8 mouse cellular contexts compared by ENCODE assay signal in genomic region chr13:52144066-52144465, GRCm38 (mm10).
A peak's percentile ranks its signal among the peaks of the same experiment; 100 is the strongest.
DNase-seq lines count a peak whose midpoint lies in the region; TF ChIP-seq lines count a peak whose summit lies in the region.
"Not testable (repeated sequence)": the region's sequence is repeated elsewhere in the genome, so short reads cannot be mapped to it uniquely, and the experiment has no call there.

No protein-coding gene starts in this region.

- peak; percentile 47 for DNase-seq in CD4-positive helper T cell, adult 2 months (ENCODE audit: low read depth, low spot score)
- DNase-seq in CD8-positive naive resting alpha-beta T cell, adult 2 months (ENCODE audit: low read depth in 2 of 2, low spot score in 2 of 2) = peak; percentile 14 to 43
- peak; percentile 55 for DNase-seq in T-cell, adult 2 months (ENCODE audit: low spot score)
- peak; percentile 19 for DNase-seq in kidney, adult 9 months
- DNase-seq in liver, adult 2 months (ENCODE audit: extremely low read depth, low read depth, low spot score) = peak; percentile 3
- peak; percentile 54 for DNase-seq in naive thymus-derived CD4-positive, alpha-beta T cell, adult 2 months (ENCODE audit: low read depth)
- peak; percentile 53 for DNase-seq in thymus, postnatal 0 days (ENCODE audit: low spot score)
- peak; percentile 18 for DNase-seq in thymus, postnatal 14 days

- whole genome bisulfite sequencing in liver, adult 2 months = 52% methylated on average over 1 of the region's 1 CpGs

- not testable (repeated sequence) for H3K4me3 ChIP-seq in liver, adult 2 months (ENCODE audit: insufficient read depth, low read depth, low read length)

- H3K27ac ChIP-seq in liver, adult 2 months (replicated peaks; ENCODE audit: insufficient read depth, low read depth, low read length) = not testable (repeated sequence)

- H3K9ac ChIP-seq in liver, adult 2 months (ENCODE audit: low read depth, low read length) = not testable (repeated sequence)

- H3K36me3 ChIP-seq in liver, adult 2 months (ENCODE audit: control insufficient read depth, insufficient read depth, low read length) = not testable (repeated sequence)

- not testable (repeated sequence) for H3K79me2 ChIP-seq in liver, adult 2 months (ENCODE audit: control insufficient read depth, insufficient read depth, low read length)

- TF ChIP-seq POLR2A in liver, adult 2 months (IDR thresholded peaks at IDR 0.05; ENCODE audit: extremely low read depth, insufficient read depth, low read length) = not testable (repeated sequence)

- H3K4me1 ChIP-seq in liver, adult 2 months (ENCODE audit: control insufficient read depth, insufficient read depth, low read length) = not testable (repeated sequence)

- TF ChIP-seq CTCF in liver, adult 2 months (IDR thresholded peaks at IDR 0.05; ENCODE audit: low read depth, low read length) = not testable (repeated sequence)

- not testable (repeated sequence) for H3K27me3 ChIP-seq in liver, adult 2 months (ENCODE audit: control insufficient read depth, insufficient read depth, low read length)

Comparison
In these comparisons a context has a peak if more than half of its experiments do, and no peak if none do; other contexts are left out.
1. DNase-seq: peak in every context shown above with its lines; median percentile 55 in T-cell, adult 2 months; 54 in naive thymus-derived CD4-positive, alpha-beta T cell, adult 2 months; 53 in thymus, postnatal 0 days; 47 in CD4-positive helper T cell, adult 2 months; 28 in CD8-positive naive resting alpha-beta T cell, adult 2 months; 19 in kidney, adult 9 months; 18 in thymus, postnatal 14 days; 3 in liver, adult 2 months.